Mouse (Mus musculus): ENCODE measurements around the gene Ptprg.

Gene Ptprg

GRCm38 (mm10) chr14:11883995-11884394, 330.7 kb downstream of the Ptprg start:
- DNase-seq (ENCODE audit: low read depth) = no peak

GRCm38 (mm10) chr14:11886417-11886816, 333.1 kb downstream of the Ptprg start:
- DNase-seq (ENCODE audit: low read depth) = no peak

GRCm38 (mm10) chr14:11890890-11891289, 337.6 kb downstream of the Ptprg start:
- no peak for DNase-seq (ENCODE audit: low read depth)

GRCm38 (mm10) chr14:11892621-11893020, 339.3 kb downstream of the Ptprg start:
- DNase-seq (ENCODE audit: low read depth) = no peak

GRCm38 (mm10) chr14:11895486-11895885, 342.2 kb downstream of the Ptprg start:
- DNase-seq (ENCODE audit: low read depth) = no peak

GRCm38 (mm10) chr14:11902794-11903193, 349.5 kb downstream of the Ptprg start:
- DNase-seq (ENCODE audit: low read depth) = no peak

GRCm38 (mm10) chr14:11906130-11906675, 352.9 kb downstream of the Ptprg start:
- no peak for DNase-seq (ENCODE audit: low read depth)

- no peak for DNase-seq (ENCODE audit: low read depth)
Observed at GRCm38 (mm10) chr14:11912253-11912652, 358.9 kb downstream of the Ptprg start.

- DNase-seq (ENCODE audit: low read depth) = no peak
Observed at GRCm38 (mm10) chr14:11917225-11917624, 363.9 kb downstream of the Ptprg start.

- DNase-seq (ENCODE audit: low read depth) = no peak
Observed at GRCm38 (mm10) chr14:11928545-11928944, 375.2 kb downstream of the Ptprg start.

- DNase-seq (ENCODE audit: low read depth) = no peak
Observed at GRCm38 (mm10) chr14:11932517-11932916, 379.2 kb downstream of the Ptprg start.

- no peak for DNase-seq (ENCODE audit: low read depth)
Observed at GRCm38 (mm10) chr14:11934556-11934955, 381.2 kb downstream of the Ptprg start.

GRCm38 (mm10) chr14:11935281-11935680, 381.9 kb downstream of the Ptprg start:
- no peak for DNase-seq (ENCODE audit: low read depth)

- DNase-seq (ENCODE audit: low read depth) = no peak
Observed at GRCm38 (mm10) chr14:11935698-11936097, 382.4 kb downstream of the Ptprg start.

GRCm38 (mm10) chr14:11938912-11939311, 385.6 kb downstream of the Ptprg start:
- no peak for DNase-seq (ENCODE audit: low read depth)

- no peak for DNase-seq (ENCODE audit: low read depth)
Observed at GRCm38 (mm10) chr14:11941989-11942514, 388.7 kb downstream of the Ptprg start.

- no peak for DNase-seq (ENCODE audit: low read depth)
Observed at GRCm38 (mm10) chr14:11950379-11950778, 397.0 kb downstream of the Ptprg start.

GRCm38 (mm10) chr14:11955020-11955882, 401.9 kb downstream of the Ptprg start:
- DNase-seq (ENCODE audit: low read depth) = no peak

GRCm38 (mm10) chr14:11960269-11961121, 407.2 kb downstream of the Ptprg start:
- no peak for DNase-seq (ENCODE audit: low read depth)

GRCm38 (mm10) chr14:11962101-11962500, 408.8 kb downstream of the Ptprg start:
- DNase-seq (ENCODE audit: low read depth) = no peak

- DNase-seq (ENCODE audit: low read depth) = no peak
Observed at GRCm38 (mm10) chr14:11962561-11962960, 409.2 kb downstream of the Ptprg start.

- no peak for DNase-seq (ENCODE audit: low read depth)
Observed at GRCm38 (mm10) chr14:11963791-11964190, 410.5 kb downstream of the Ptprg start.

Data from naive thymus-derived CD4-positive, alpha-beta T cell, adult 2 months (primary cell).